Mouse (Mus musculus): ENCODE data around the gene Fam71a.

The Fam71a gene

DNA sequence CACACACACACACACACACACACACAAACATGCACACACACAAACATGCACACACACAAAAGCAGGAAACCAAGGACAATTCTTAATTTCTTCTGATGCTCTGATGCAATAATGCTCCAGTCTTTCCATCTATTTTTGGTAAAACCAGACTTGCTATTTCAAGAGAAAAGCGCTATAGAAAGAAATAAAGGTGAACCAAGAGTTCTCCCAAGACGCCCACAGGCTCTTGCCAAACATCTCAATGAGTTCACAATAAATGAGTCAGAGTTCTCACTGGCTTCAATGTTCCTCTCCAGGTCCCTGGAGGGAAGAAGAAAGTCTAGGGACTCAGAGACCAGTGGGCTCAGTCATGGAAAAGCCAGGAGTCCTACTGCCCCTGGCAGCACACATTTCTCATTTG lies 40.9 kb downstream of the Fam71a start:
- no peak for DNase-seq (ENCODE audit: low read depth, low spot score)

DNA sequence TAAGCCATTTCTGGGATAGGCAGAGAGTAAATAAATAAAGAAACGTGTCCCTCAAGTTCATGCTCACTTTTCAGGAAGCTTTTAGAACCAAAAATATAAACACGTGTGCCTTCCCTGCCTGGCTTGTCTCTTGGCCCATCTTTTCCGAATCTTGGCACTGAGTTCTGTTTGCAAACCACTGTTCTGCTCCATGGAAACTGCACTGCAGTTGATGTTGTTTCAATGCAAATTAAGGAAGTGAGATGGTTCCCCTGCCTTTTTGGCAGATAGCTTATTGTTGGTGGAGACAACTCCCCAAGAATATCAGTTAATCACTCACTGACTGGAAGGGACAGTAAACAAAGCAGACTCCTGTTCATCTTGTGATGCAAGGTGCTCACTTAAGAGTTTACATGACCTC lies 41.9 kb downstream of the Fam71a start:
- DNase-seq (ENCODE audit: low read depth, low spot score) = no peak

DNA sequence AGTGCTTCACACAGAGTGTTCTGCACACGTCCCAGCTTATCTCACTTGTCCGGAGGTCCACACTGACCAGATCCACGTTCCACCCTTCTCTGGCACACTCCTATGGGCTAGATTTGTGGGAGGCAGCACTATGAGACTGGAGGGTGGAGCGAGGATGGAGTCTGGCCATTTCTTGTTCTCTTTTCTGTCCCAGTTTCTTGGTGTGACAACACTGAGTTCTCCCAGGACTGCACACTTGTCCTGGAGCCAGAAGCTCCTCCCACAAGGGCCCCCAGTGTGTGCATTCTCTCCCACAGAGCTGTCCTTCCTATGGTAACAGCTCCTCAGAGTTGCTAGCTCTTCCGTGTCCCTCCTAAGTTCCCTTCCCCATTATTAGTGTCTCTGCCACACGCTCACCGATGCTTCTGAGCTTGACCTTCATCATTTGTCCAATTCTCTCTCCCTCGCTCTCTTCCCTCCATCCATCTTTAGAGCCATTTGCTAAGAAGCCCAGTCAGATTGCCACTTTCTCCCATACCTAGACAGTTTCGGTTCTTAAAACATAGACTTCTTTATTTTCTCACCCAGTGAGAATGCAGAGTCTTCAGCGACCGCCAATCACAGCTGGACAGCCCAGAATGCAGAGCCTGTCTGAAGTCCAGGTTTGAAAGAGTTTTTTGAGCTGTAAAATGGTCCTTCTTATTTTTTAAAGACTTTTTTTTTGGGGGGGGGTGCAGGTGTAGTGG lies 48.9 kb downstream of the Fam71a start:
- no peak for DNase-seq (ENCODE audit: low read depth, low spot score)

DNA sequence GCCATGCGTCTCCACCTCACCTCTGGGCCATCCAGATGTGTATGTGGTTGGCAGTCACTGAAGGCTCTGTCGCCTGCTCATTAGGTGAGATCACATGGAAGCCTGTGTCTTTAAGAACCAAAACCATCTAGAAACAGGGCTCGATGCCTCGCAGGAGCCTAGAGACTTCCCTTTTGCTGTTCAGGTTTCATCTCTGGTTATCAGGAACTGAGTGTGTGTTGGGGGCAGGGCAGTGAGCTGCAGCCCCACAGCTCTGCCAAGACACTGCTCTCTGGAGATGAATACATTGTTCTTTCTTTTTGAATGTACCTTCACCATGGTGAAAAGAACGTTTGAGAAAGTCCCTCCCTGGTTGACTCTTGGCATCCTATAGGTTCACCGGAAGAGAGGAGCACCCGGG lies 49.7 kb downstream of the Fam71a start:
- DNase-seq (ENCODE audit: low read depth, low spot score) = no peak
